Mouse (Mus musculus): ENCODE measurements around the gene Pvr. TPM values are rescaled to one million over a fixed set of nuclear protein-coding genes. Genes with fewer than 3 reads are reported as not detected.
"Not testable (repeated sequence)": the region's sequence is repeated elsewhere in the genome, so short reads cannot be mapped to it uniquely, and the experiment has no call there.

Gene Pvr
- polyA plus RNA-seq, 1 experiment: 13.0 TPM

DNA sequence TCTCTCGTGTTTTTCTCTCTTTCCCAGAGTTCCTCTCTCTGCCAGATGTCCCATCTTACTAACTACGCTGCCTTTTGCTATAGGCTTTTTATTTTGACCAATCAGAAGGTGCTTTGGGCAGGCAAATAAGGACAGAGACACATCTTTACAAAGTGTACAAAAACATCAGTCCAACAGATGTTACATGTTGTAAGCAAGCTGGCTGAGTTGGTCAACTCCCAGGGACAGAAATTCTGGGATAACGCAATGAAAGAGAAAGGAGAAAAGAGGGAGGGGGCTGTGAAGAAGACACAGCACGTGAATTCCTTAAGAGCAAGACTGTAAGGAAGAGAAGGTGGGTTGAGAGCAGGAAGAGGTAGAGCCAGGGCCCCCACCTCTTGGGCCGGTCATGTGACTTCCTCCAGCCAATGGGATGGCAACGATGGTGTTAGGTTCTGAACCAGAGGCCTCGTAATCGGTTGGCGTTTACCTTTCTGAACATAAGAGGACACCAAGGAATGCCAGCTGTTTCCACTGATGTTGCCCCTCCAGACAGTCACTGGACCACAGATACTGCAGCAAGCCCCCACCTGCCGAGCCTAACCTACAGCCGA, 16.4 kb upstream of the Pvr start:
- no peak overlapping the region for H3K27ac ChIP-seq (ENCODE audit: insufficient read depth, low read depth, low read length)
- TF ChIP-seq CTCF (IDR thresholded peaks at IDR 0.05; ENCODE audit: low read depth, low read length) (no peak), POLR2A (IDR thresholded peaks at IDR 0.05; ENCODE audit: borderline replicate concordance, low read depth, low read length) (no peak)
- peaks cover 32% of the 10 kb centered on the region for H3K4me1 ChIP-seq (ENCODE audit: control insufficient read depth, insufficient read depth, low read length)
- H3K4me3 ChIP-seq (ENCODE audit: insufficient read depth, low read length): no peak overlapping the region

DNA sequence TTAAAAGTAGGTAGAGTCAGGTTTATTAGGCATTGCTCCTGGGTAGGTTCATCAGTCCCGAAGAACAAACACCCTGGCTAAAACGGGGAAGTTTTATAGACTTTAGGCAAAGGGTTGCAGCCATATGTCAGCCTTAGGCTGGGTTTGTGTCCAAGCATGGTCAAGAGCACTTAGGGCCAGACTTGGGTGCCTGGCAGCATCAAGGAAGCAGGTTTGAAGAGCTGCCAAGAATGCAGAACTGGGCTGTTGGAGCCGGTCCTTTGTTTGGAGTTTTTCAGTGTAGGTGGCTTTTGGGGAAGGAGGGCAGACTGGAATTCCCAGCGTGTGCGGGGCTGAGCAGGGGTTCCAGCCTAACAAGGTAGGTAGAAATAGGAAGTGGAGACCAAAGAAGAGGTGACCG, 15.0 kb upstream of the Pvr start:
- H3K27ac ChIP-seq (ENCODE audit: insufficient read depth, low read depth, low read length): peak overlapping the region; percentile 86
- TF ChIP-seq POLR2A (IDR thresholded peaks at IDR 0.05; ENCODE audit: borderline replicate concordance, low read depth, low read length) (no peak), CTCF (IDR thresholded peaks at IDR 0.05; ENCODE audit: low read depth, low read length) (no peak)
- H3K4me1 ChIP-seq (ENCODE audit: control insufficient read depth, insufficient read depth, low read length): peaks cover 39% of the 10 kb centered on the region
- H3K4me3 ChIP-seq (ENCODE audit: insufficient read depth, low read length): peak overlapping the region; percentile 38

DNA sequence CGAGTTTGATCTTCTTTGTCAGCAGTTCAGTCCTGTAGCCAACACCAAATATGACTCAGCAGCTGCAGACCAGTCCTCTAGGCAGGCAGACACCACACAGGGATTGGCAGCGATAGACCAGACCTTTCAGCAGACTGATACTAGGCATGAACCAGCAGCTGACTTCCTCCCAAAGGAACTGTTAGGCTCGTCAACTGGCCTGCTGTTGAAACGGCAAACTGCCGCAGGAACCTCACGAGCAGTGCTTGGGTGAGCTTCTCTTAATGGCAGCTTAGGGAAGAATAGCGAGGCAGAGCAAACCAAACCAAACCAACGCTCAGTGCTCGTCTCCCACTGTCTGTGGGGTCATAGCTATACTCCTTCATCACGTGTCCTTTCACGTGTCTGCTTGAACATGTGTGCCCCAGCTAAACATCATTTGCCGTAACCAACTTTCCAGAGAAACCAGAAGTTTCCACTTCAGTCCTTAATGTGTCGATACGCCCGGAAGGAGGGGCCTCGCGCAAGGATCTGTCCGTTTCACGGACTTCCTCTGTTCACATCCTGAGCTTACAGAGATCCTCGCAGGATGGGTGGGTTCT, 14.3 kb upstream of the Pvr start:
- TF ChIP-seq CTCF (IDR thresholded peaks at IDR 0.05; ENCODE audit: low read depth, low read length) (no peak), POLR2A (IDR thresholded peaks at IDR 0.05; ENCODE audit: borderline replicate concordance, low read depth, low read length) (no peak)
- Histone ChIP-seq H3K4me1 (ENCODE audit: control insufficient read depth, insufficient read depth, low read length) (peaks cover 36% of the 10 kb centered on the region), H3K4me3 (ENCODE audit: insufficient read depth, low read length) (peak overlapping the region; percentile 38), H3K27ac (ENCODE audit: insufficient read depth, low read depth, low read length) (peak overlapping the region; percentile 86)

DNA sequence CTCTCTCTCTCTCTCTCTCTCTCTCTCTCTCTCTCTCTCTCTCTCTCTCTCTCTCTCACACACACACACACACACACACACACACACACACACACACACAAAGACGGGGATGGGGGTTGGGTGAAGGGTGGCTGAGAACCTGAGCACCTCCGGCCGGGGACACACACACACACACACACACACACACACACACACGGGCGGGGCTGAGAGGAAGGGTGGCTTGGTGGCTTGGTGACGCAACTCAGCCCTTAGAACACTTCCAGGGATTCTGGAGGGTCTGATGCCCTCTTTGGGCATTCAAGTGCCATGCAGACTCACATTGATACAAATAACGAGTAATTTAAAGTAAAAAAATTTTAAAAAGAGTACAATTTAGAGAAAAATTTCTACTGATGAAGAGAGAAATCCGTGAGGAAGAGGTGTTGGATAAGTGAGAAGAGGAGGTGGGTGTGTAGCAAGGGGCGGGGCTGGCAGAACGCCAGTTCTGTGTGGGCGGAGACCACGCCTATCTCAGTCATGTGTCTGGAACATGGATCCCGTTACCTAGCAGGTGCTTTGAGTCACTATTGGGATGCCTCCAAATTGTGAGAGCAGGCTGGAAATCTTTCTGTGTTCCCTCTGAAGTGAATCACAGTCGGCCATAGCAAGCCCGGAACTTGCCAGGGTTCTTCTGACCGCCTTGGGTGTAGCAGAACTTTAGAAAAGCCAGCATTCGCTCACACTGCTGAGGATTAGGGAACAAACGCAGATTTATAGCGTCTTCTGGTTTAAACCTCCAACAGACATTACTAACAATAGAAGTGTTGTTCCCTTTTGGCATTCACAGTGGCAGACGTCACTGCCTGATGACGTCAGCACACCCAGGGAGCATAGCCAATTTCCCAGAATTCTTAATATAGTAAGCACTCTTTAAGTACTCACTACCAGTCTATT, 12.2 kb upstream of the Pvr start:
- peak overlapping the region; percentile 89 for H3K27ac ChIP-seq (ENCODE audit: insufficient read depth, low read depth, low read length)
- H3K4me1 ChIP-seq (ENCODE audit: control insufficient read depth, insufficient read depth, low read length): peaks cover 37% of the 10 kb centered on the region
- peak overlapping the region; percentile 38 for H3K4me3 ChIP-seq (ENCODE audit: insufficient read depth, low read length)
- TF ChIP-seq CTCF (IDR thresholded peaks at IDR 0.05; ENCODE audit: low read depth, low read length): no peak
- no peak for TF ChIP-seq POLR2A (IDR thresholded peaks at IDR 0.05; ENCODE audit: borderline replicate concordance, low read depth, low read length)

DNA sequence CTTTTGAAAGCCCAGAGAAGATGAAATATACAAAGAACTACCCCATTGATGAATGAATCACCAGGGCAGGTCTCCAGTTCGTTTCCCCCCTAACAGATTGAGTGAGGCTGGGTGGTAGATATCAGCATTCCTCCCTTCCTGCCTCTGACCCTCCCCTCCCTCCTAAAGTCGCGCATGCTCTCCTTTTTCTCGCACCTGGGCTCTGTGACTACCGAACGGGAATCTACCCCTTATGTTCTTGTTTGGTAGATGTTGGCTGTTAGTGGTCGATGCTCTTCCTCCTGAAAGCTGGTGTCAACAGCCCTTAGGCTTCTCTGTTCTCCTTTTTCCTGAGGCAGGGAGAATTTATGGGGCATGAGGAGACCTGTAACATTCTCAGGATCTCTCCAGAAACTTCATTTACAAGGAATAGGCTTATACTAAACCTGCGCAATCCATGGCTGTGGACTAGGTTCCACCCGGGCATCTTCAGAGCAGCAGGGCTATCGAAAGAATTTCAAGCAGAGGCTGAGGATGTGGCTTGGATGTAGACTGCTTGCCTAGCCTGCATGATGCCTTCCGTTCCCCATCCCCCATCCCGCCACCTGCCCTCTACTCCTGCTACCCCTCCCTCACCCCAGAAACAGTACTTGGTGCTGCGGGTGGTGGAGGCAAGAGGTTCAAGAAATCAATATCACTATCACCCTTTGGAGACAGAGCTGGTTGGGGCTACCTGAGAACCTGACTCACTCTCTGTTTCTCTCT, 11.3 kb upstream of the Pvr start:
- TF ChIP-seq POLR2A (IDR thresholded peaks at IDR 0.05; ENCODE audit: borderline replicate concordance, low read depth, low read length): no peak
- Histone ChIP-seq H3K4me3 (ENCODE audit: insufficient read depth, low read length) (peak overlapping the region; percentile 38), H3K27ac (ENCODE audit: insufficient read depth, low read depth, low read length) (no peak overlapping the region), H3K4me1 (ENCODE audit: control insufficient read depth, insufficient read depth, low read length) (peaks cover 43% of the 10 kb centered on the region)

DNA sequence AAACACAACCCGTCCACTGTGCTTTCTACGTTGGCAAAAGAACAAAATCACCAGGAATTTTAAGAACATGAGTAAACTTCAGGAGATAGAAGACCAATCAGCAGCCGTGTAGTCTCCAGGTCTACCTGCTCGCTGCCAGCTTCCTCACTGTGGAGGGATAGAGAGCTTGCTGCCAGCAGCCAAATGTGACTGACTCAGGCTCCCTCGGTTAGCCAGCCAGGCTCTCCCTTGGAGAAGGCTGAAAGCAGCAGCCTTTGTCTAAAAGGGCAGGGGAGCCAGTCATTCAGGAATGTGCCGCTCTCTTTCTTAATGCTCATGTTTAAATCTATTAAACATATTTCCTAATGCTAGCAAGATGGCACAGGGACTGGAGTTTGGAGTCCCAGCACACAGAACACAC, 9.5 kb upstream of the Pvr start:
- peaks cover 47% of the 10 kb centered on the region for H3K4me1 ChIP-seq (ENCODE audit: control insufficient read depth, insufficient read depth, low read length)
- not testable (repeated sequence) for H3K27ac ChIP-seq (ENCODE audit: insufficient read depth, low read depth, low read length); H3K4me3 ChIP-seq (ENCODE audit: insufficient read depth, low read length)

DNA sequence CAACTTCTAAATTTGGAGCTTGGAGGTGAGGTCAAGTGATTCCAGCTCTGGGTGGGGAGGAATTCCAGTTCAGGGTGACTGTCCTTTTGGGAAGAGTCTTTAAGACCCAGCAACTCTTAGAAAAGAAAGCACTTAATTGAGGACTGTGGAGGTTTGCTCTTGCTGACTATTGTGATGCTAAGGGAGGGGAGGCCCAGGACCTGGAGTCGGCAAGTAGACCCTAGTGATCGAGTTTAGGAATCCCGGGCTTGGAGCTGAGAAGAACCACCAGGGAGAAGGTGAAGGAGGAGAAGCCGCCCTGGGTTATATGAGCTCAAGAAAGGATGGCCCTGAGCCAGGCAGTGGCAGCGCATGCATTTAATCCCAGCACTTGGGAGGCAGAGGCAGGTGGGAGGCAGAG, 7.5 kb upstream of the Pvr start:
- H3K4me3 ChIP-seq (ENCODE audit: insufficient read depth, low read length): no peak overlapping the region

DNA sequence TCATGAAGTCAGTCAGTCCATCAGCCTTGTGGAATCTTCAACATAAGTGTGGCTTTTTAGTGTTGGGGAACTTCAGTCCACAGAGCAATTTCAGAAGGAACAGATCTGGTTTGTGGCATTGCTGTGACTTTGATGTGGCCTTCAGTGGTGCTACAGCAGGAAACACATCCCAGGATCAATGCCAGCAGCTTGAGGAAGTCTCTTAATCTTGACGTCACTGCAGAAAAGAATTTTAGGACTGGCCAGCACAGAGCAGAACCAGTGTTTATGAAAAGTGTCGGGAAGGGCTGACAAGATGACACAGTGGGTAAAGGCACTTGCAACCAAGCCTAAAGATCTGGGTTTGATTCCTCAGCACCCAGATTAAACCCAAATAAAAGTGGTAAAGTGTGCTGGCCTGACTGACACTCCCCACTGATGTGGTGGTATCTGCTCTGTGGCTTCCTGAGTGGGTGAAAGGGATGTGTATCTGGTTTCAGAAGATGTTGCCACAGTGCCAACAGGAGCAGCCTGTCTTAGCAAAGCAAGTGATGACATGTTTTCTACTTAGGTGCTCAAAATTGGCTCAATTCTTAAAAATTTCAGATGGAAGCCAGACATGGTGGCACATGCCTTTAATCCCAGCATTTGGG, 6.0 kb upstream of the Pvr start:
- H3K4me3 ChIP-seq (ENCODE audit: insufficient read depth, low read length): no peak overlapping the region
- H3K27ac ChIP-seq (ENCODE audit: insufficient read depth, low read depth, low read length): peak overlapping the region; percentile 22; the same call in 1 of the 2 replicates
- TF ChIP-seq CTCF (IDR thresholded peaks at IDR 0.05; ENCODE audit: low read depth, low read length) (no peak), POLR2A (IDR thresholded peaks at IDR 0.05; ENCODE audit: borderline replicate concordance, low read depth, low read length) (no peak)
- H3K4me1 ChIP-seq (ENCODE audit: control insufficient read depth, insufficient read depth, low read length): peaks cover 43% of the 10 kb centered on the region

More for the DNA sequence above, 7.5 kb upstream of the Pvr start:
- peaks cover 40% of the 10 kb centered on the region for H3K4me1 ChIP-seq (ENCODE audit: control insufficient read depth, insufficient read depth, low read length)
- no peak for TF ChIP-seq POLR2A (IDR thresholded peaks at IDR 0.05; ENCODE audit: borderline replicate concordance, low read depth, low read length)
- TF ChIP-seq CTCF (IDR thresholded peaks at IDR 0.05; ENCODE audit: low read depth, low read length): no peak
- no peak overlapping the region for H3K27ac ChIP-seq (ENCODE audit: insufficient read depth, low read depth, low read length)

DNA sequence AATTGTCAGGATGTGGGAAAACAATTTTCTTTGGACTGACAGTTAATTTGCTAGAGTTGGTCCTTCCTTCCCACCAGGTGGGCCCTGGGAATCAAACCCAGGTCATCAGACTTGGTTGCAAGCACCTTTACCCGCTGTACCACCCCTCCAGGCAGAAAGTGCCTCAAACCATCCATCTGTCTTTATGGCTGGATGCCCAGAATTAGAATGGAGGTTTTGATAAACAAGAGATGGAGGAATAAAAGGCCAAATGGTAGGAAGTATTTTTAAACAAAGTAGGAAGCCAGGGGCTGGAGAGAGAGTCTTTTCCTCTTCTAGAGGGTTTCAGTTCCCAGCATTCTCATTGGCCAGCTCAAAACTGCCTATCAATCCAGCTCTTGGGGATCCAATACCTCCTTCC, 4.4 kb upstream of the Pvr start:
- Histone ChIP-seq H3K4me3 (ENCODE audit: insufficient read depth, low read length) (no peak overlapping the region), H3K27ac (ENCODE audit: insufficient read depth, low read depth, low read length) (no peak overlapping the region), H3K4me1 (ENCODE audit: control insufficient read depth, insufficient read depth, low read length) (peaks cover 48% of the 10 kb centered on the region)
- TF ChIP-seq POLR2A (IDR thresholded peaks at IDR 0.05; ENCODE audit: borderline replicate concordance, low read depth, low read length) (no peak), CTCF (IDR thresholded peaks at IDR 0.05; ENCODE audit: low read depth, low read length) (no peak)

Measured in bone marrow macrophage, adult 2 months (primary cell).